Mouse (Mus musculus) lung, postnatal 0 days (tissue): ENCODE results near the gene Socs7.

ENCODE experiments used
- CTCF ChIP-seq: IDR thresholded peaks from 2 replicates; pipeline ENCODE4 v1.5.1; 2016; ENCODE audit warnings: antibody characterized with exemption, mild to moderate bottlenecking
- EP300 ChIP-seq: IDR thresholded peaks from 2 replicates; pipeline ENCODE4 v1.6.1; 2016; ENCODE audit warnings: antibody characterized with exemption, mild to moderate bottlenecking, control low read depth

GRCm38 (mm10) chr11:97412117-97412516 lies 49.8 kb downstream of the Socs7 start:
- TF ChIP-seq CTCF, result peak; percentile 20; the same call in 1 of the 2 replicates
- TF ChIP-seq EP300, result peak; percentile 33; the same call in 1 of the 2 replicates
